Mouse (Mus musculus): Measurements from ENCODE around the gene Ret.

DNA sequence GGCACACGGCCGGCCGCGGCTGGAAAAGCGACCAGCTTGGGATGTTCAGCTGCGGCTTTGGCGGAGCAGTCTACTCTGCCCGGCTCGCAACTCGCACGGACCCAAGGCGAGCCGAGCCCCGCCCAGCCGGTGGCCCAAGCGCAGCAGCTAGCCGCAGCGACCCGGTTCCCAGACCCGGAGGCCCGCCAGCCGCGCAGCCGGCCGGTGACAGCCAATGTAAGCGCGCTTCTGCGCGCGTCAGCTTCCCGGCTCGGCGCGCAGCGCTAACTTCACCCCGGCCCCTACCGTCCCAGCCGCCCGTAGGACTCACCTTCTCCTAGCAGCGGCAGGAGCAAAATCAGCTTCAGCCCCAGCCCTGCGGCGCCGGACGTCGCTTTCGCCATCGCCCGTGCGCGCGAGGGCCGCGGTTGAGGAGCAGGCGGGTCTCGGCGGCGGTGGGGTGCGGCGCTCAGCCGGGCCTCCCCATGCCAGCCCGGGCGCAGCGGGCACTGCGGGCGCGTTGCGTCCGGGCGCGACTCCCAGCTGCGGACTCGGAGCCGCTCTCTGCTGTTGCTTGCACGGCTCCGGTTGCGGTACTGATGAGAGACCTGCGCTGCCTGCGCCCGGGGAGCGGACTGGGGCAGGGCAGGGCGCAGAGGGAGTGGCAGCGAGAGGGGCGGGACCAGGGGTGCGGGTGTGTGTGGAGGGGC, 623 bp downstream of the Ret start:
- TF ChIP-seq TAL1 (IDR thresholded peaks at IDR 0.05; ENCODE audit: low read length) (no peak), GATA1 (IDR thresholded peaks at IDR 0.05; ENCODE audit: low read length) (no peak)
